Mouse (Mus musculus) midbrain, postnatal 0 days (tissue): ENCODE data around the gene Alg9. TPM values are rescaled to one million over a fixed set of nuclear protein-coding genes. Genes with fewer than 3 reads are reported as not detected.

Experiments used
- ATAC-seq: fragments of 200-750 bp; cut with Nextera tagmentation; 2 replicates; pipeline ENCODE4 v1.8.0; 2017; ENCODE audit warnings: moderate number of reproducible peaks, mild to moderate bottlenecking, moderate TSS enrichment, moderate library complexity; ENCODE audit not compliant: low FRiP score
- DNase-seq: peaks from one replicate; pipeline ENCODE4 v3.0.0-alpha.2; 2015; ENCODE audit warnings: low spot score
- H3K27ac ChIP-seq: fragments of 300-500 bp; sonication (generic); 2 replicates; pipeline ENCODE4 v1.5.1; 2014; ENCODE audit warnings: low read depth, mild to moderate bottlenecking, low read length, mixed read lengths
- H3K27me3 ChIP-seq: fragments of 300-500 bp; sonication (generic); 2 replicates; pipeline ENCODE4 v1.6.1; 2014; ENCODE audit warnings: low read length, control low read depth, mixed read lengths; ENCODE audit not compliant: insufficient read depth
- H3K36me3 ChIP-seq: fragments of 300-500 bp; sonication (generic); 2 replicates; pipeline ENCODE4 v1.6.1; 2014; ENCODE audit warnings: low read length, control low read depth, mixed read lengths; ENCODE audit not compliant: insufficient read depth
- H3K4me1 ChIP-seq: fragments of 300-500 bp; sonication (generic); 2 replicates; pipeline ENCODE4 v1.6.1; 2014; ENCODE audit warnings: mild to moderate bottlenecking, control low read depth, antibody characterized with exemption, low read length, mixed read lengths; ENCODE audit not compliant: insufficient read depth
- H3K4me2 ChIP-seq: fragments of 300-500 bp; sonication (generic); 2 replicates; pipeline ENCODE4 v1.6.1; 2014; ENCODE audit warnings: low read depth, mild to moderate bottlenecking, low read length, mixed read lengths; ENCODE audit not compliant: poor library complexity, severe bottlenecking
- H3K4me3 ChIP-seq: fragments of 300-500 bp; sonication (generic); 2 replicates; pipeline ENCODE4 v1.5.1; 2014; ENCODE audit warnings: low read depth, mild to moderate bottlenecking, low read length, moderate library complexity
- H3K9ac ChIP-seq: fragments of 300-500 bp; sonication (generic); replicated peaks from 2 replicates; pipeline ENCODE4 v1.6.1; 2014; ENCODE audit warnings: mild to moderate bottlenecking, low read length, moderate library complexity, mixed read lengths; ENCODE audit not compliant: poor library complexity, severe bottlenecking
- H3K9me3 ChIP-seq: fragments of 300-500 bp; sonication (generic); 2 replicates; pipeline ENCODE4 v1.6.1; 2016; ENCODE audit warnings: low read length, control low read depth
- CTCF ChIP-seq: IDR thresholded peaks from 2 replicates; pipeline ENCODE4 v1.5.1; 2016; ENCODE audit warnings: antibody characterized with exemption, mild to moderate bottlenecking
- WGBS: fragments of 180-500 bp; shearing (Covaris S2); extraction: QIAGEN DNeasy Blood & Tissue Kit; methylation state at CpG from one replicate; pipeline ENCODE4 v1.1.7; 2014; 5-methylcytosine and 5-hydroxymethylcytosine counted together
- polyA plus RNA-seq: library from polyadenylated mRNA; unstranded; fragments of >200 nt; fragmentation: Nextera tagmentation; extraction: Ambion mirVana; gene quantifications from 2 replicates; pipeline ENCODE4 v1.2.1, GENCODE M21; 2015
- total RNA-seq: library from RNA; depleted of rRNA; stranded (reverse); fragments of >200 nt; gene quantifications from 2 replicates; pipeline ENCODE4 v1.2.3, GENCODE M21; 2014

Gene Alg9
- total and polyA plus RNA-seq, 2 experiments from 2014 or later, result 57.3 to 106 TPM

DNA sequence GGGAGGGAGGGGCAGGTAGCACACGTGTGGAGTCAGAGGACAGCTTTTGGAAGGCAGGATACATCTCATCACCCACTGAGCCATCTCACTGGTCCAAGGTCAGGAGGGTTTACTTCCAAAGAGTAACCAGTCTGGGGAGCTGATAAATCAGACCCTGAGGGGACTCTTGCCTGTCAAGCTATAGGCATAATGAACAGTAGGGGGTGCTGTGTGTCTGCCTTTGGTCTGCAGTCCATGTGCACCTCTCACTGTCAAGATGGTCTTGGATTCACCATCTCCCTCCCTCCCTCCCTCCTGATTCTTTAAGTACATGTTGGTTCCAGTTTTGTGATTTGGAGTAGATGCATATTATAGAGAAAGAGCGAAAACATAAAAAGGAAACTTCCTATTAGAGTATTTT is 26.2 kb downstream of the Alg9 start:
- Histone ChIP-seq H3K27ac (no peak overlapping the region), H3K4me1 (no peaks in the 10 kb centered on the region), H3K4me3 (no peak overlapping the region), H3K36me3 (peaks cover 48% of the 10 kb centered on the region), H3K27me3 (no peaks in the 10 kb centered on the region), H3K4me2 (no peak overlapping the region), H3K9me3 (no peaks in the 10 kb centered on the region), H3K9ac (no peak overlapping the region)
- peak; percentile 56 for DNase-seq
- WGBS, result 55% methylated on average over 2 of the region's 2 CpGs
- peak; percentile 62 for TF ChIP-seq CTCF
- ATAC-seq, result no peak

DNA sequence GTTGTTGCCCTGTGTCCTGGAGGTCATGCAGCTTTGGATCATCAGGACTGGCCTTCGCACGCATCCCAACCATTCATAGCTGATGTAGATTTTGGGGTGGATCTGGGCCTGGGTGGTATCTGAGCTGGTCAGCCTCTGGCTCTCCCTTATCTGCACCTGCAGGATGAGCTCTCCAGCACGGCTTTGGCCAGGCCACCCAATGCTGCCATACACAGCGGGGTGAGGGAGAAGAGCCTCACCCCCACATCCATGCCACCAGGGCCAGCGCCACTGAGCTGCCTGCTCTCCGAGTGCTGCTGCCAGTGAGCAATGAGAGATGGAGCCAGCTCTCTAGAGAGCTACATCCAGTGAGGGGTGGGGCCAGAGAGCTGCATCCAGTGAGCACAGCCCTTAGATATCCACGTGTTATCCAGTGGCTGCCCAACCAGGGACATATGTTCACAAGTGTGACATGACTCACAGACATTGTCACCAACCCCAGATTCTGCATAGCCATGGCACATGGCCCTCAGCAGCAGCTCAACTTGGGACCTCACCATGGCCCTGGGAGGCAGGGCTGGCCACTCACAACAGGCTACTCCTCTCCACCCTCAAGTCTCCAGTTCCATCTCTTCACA is 28.3 kb downstream of the Alg9 start:
- Histone ChIP-seq H3K9ac (no peak overlapping the region), H3K36me3 (peaks cover 47% of the 10 kb centered on the region), H3K4me2 (no peak overlapping the region), H3K9me3 (no peaks in the 10 kb centered on the region), H3K27ac (no peak overlapping the region), H3K27me3 (no peaks in the 10 kb centered on the region), H3K4me1 (no peaks in the 10 kb centered on the region), H3K4me3 (no peak overlapping the region)
- ATAC-seq (no peak), DNase-seq (no peak)
- 93% methylated on average over 7 of the region's 7 CpGs for WGBS
- no peak for TF ChIP-seq CTCF

DNA sequence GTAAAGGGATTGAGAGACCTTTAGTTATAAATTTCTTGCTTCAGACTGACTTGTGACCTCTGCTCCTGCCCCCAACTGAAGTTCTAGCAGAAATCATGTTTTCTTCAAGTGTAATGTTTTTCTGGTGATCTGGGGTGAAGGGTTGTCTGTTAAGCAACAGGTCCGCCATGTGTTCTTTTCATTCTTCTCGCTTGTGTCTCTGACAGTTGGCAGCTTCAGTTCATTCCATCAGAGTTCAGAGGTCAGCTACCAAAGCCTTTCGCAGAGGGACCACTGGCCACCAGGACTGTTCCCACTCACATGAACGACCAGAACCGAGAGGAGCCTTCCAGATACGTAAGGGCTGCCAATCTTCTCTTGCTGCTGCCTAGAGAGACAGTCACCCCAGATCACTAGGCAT is 33.7 kb downstream of the Alg9 start:
- Histone ChIP-seq H3K4me3 (no peak overlapping the region), H3K27me3 (no peaks in the 10 kb centered on the region), H3K27ac (no peak overlapping the region), H3K4me1 (no peaks in the 10 kb centered on the region), H3K9me3 (no peaks in the 10 kb centered on the region), H3K36me3 (peaks cover 59% of the 10 kb centered on the region), H3K9ac (no peak overlapping the region), H3K4me2 (no peak overlapping the region)
- 90% methylated on average over 6 of the region's 6 CpGs for WGBS
- no peak for ATAC-seq
- no peak for TF ChIP-seq CTCF
- DNase-seq, result no peak

GRCm38 (mm10) chr9:50809146-50809545 is 34.3 kb downstream of the Alg9 start:
- ATAC-seq, result no peak

DNA sequence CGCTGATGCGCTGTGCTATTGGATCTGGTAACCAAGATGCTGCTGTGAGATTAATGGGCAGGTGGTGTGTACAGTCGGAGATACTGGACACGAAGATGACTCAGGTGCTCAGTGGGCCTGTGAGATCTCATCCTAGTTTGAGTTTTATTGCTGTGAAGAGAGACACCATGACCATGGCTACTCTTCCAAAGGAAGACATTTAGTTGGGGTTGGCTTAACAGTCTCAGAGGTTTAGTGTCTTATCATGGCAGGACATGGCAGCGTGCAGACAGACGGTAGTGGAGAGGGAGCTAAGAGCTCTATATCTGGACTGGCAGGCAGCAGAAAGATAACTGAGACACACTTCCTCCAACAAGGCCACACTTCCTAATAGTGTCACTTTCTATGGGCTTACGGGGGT is 36.4 kb downstream of the Alg9 start:
- no peak overlapping the region for H3K27ac ChIP-seq
- ATAC-seq (no peak), DNase-seq (no peak)
- H3K4me1 ChIP-seq, result no peaks in the 10 kb centered on the region
- TF ChIP-seq CTCF, result no peak
- H3K9ac ChIP-seq, result no peak overlapping the region
- no peaks in the 10 kb centered on the region for H3K9me3 ChIP-seq
- no peaks in the 10 kb centered on the region for H3K27me3 ChIP-seq
- no peak overlapping the region for H3K4me2 ChIP-seq
- no peak overlapping the region for H3K4me3 ChIP-seq
- H3K36me3 ChIP-seq, result peaks cover 52% of the 10 kb centered on the region
- 95% methylated on average over 7 of the region's 7 CpGs for WGBS

More at GRCm38 (mm10) chr9:50809146-50809545, 34.3 kb downstream of the Alg9 start:
- DNase-seq, result no peak
- H3K4me1 ChIP-seq, result no peaks in the 10 kb centered on the region
- H3K36me3 ChIP-seq, result peaks cover 59% of the 10 kb centered on the region
- no peaks in the 10 kb centered on the region for H3K27me3 ChIP-seq
- 92% methylated on average over 13 of the region's 13 CpGs for WGBS
- H3K9ac ChIP-seq, result no peak overlapping the region
- no peak for TF ChIP-seq CTCF
- no peak overlapping the region for H3K27ac ChIP-seq
- H3K9me3 ChIP-seq, result no peaks in the 10 kb centered on the region
- no peak overlapping the region for H3K4me2 ChIP-seq
- no peak overlapping the region for H3K4me3 ChIP-seq

DNA sequence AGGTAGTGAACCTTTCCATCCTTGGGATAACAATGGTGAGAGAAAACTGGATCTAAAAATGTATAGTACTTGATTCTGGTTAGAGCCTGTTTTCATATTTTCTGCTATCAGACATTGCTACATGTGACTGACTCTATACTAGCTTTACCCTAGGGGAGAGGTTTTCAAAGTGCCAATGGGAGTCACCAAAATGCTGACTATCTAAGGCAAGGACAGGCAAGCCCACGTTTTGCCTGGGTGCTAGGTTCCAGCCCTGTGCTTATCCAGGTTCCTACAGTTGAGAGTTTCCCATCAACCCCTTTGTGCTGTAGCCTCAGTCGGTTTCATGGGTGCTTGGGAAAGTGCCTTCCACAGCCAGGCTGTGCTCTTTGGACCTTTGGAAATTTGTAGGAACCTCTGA is 36.9 kb downstream of the Alg9 start:
- H3K36me3 ChIP-seq, result peaks cover 55% of the 10 kb centered on the region
- no peak overlapping the region for H3K4me2 ChIP-seq
- ATAC-seq, result no peak
- no peak overlapping the region for H3K9ac ChIP-seq
- no peak overlapping the region for H3K27ac ChIP-seq
- H3K27me3 ChIP-seq, result no peaks in the 10 kb centered on the region
- TF ChIP-seq CTCF, result no peak
- no peak for DNase-seq
- H3K4me3 ChIP-seq, result no peak overlapping the region
- no peaks in the 10 kb centered on the region for H3K4me1 ChIP-seq
- no peaks in the 10 kb centered on the region for H3K9me3 ChIP-seq
- WGBS, result 88% methylated on average over 2 of the region's 2 CpGs
